Mouse (Mus musculus) limb, embryonic 11.5 days (tissue): ENCODE data around the gene Lmtk3. TPM values are rescaled to one million over a fixed set of nuclear protein-coding genes. Genes with fewer than 3 reads are reported as not detected.

ENCODE experiments used
- ATAC-seq: fragments of 200-750 bp; cut with Nextera tagmentation; 2 replicates; pipeline ENCODE4 v1.8.0; 2017; ENCODE audit warnings: low read depth; ENCODE audit not compliant: insufficient number of reproducible peaks, low FRiP score, low TSS enrichment
- DNase-seq: peaks from one replicate; pipeline ENCODE4 v3.0.0-alpha.2; 2015; ENCODE audit warnings: low spot score
- H3K27ac ChIP-seq: fragments of 300-500 bp; sonication (generic); replicated peaks from 2 replicates; pipeline ENCODE4 v1.5.1; 2014; ENCODE audit warnings: low read depth, mild to moderate bottlenecking, low read length
- H3K27me3 ChIP-seq: fragments of 300-500 bp; sonication (generic); 2 replicates; pipeline ENCODE4 v1.6.1; 2014; ENCODE audit warnings: mild to moderate bottlenecking, low read length, mixed read lengths; ENCODE audit not compliant: control insufficient read depth, insufficient read depth
- H3K36me3 ChIP-seq: fragments of 300-500 bp; sonication (generic); 2 replicates; pipeline ENCODE4 v1.6.1; 2014; ENCODE audit warnings: mild to moderate bottlenecking, low read length, moderate library complexity, mixed read lengths; ENCODE audit not compliant: control insufficient read depth, insufficient read depth
- H3K4me1 ChIP-seq: fragments of 300-500 bp; sonication (generic); 2 replicates; pipeline ENCODE4 v1.6.1; 2014; ENCODE audit warnings: low read length, mixed read lengths; ENCODE audit not compliant: control insufficient read depth, insufficient read depth
- H3K4me2 ChIP-seq: fragments of 300-500 bp; sonication (generic); 2 replicates; pipeline ENCODE4 v1.6.1; 2014; ENCODE audit warnings: low read depth, mild to moderate bottlenecking, moderate library complexity; ENCODE audit not compliant: severe bottlenecking
- H3K4me3 ChIP-seq: fragments of 300-500 bp; sonication (generic); 2 replicates; pipeline ENCODE4 v1.5.1; 2014; ENCODE audit warnings: low read depth, low read length
- H3K9ac ChIP-seq: fragments of 300-500 bp; sonication (generic); 2 replicates; pipeline ENCODE4 v1.6.1; 2014; ENCODE audit warnings: mild to moderate bottlenecking, low read length
- H3K9me3 ChIP-seq: fragments of 300-500 bp; sonication (generic); 2 replicates; pipeline ENCODE4 v1.6.1; 2016; ENCODE audit warnings: low read length; ENCODE audit not compliant: control insufficient read depth
- WGBS: fragments of 180-500 bp; shearing (Covaris S2); extraction: QIAGEN DNeasy Blood & Tissue Kit; methylation state at CpG from one replicate; pipeline ENCODE4 v1.1.7; 2014; 5-methylcytosine and 5-hydroxymethylcytosine counted together
- polyA plus RNA-seq: library from polyadenylated mRNA; unstranded; fragments of >200 nt; fragmentation: Nextera tagmentation; extraction: Ambion mirVana; gene quantifications from 2 replicates; pipeline ENCODE4 v1.2.1, GENCODE M21; 2014

Lmtk3 gene
- polyA plus RNA-seq, 1 experiment from 2014 or later = 3.6 TPM

DNA sequence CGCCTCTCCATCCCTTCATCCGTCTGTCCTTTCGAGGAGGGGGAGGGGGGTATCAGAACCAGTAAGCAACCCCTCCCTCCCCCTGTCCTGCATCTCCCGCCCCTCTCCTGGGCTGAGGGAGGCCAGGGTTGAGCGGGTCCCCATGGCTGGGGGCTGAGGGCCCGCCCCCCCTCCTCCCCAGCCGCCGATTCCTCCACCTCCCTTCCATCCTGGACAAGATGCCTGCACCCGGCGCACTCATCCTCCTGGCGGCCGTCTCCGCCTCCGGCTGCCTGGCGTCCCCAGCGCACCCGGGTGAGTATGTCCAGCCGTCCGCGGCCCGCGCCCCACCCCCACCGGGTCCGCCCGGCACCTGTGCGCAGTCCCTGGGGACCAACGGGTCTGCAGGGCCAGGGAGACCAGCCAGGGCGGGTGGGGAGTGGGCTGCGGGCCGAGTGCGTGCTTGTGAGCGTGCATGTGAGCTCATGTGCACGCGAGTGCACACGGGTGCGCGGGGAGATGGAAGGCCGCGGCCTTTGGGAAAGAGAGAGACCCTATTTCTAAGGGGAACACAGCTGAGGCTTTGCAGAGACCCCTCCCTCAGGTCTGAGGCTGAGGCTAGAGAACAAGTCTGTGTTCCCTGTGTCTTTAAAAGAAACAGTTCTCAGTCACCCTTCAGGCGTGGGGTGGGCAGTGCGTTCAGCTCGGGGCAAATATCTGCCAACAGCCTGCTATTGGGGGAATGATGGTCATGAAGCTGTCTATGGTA is 2.0 kb downstream of the Lmtk3 start:
- H3K4me3 ChIP-seq = peak overlapping the region; percentile 96
- no peaks in the 10 kb centered on the region for H3K9me3 ChIP-seq
- 0% methylated on average over 38 of the region's 42 CpGs for WGBS
- peak overlapping the region; percentile 90 for H3K4me2 ChIP-seq
- no peaks in the 10 kb centered on the region for H3K36me3 ChIP-seq
- 0 out of 2 replicates have a peak, but pooled peaks cover 2% of the 10 kb centered on the region for H3K27me3 ChIP-seq
- peak overlapping the region; percentile 72 for H3K9ac ChIP-seq
- ATAC-seq (peak; percentile 28; the same call in 1 of the 2 replicates), DNase-seq (peak; percentile 65)
- peaks cover 23% of the 10 kb centered on the region for H3K4me1 ChIP-seq
- peak overlapping the region; percentile 70 for H3K27ac ChIP-seq

DNA sequence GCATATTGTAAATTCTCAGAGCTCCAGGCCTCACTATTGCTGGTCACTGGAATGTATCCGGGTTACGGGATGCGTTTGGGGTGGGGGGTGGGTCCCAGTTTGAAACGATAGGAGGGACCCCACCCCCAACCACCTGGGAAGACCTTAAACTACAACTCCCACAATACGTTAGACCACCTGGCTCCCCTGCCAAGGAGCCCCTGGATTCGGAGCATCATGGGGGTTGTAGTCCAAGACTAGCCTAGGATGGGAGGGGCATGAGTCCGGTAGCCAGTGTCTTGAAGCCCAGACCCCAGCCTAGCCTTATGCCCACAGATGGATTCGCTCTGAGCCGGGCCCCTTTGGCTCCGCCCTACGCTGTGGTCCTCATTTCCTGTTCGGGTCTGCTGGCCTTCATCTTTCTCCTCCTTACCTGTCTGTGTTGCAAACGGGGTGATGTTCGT is 2.6 kb downstream of the Lmtk3 start:
- Histone ChIP-seq H3K4me3 (peak overlapping the region; percentile 96), H3K9ac (peak overlapping the region; percentile 72), H3K27me3 (0 out of 2 replicates have a peak, but pooled peaks cover 2% of the 10 kb centered on the region), H3K36me3 (no peaks in the 10 kb centered on the region), H3K4me2 (peak overlapping the region; percentile 90), H3K4me1 (peaks cover 23% of the 10 kb centered on the region), H3K27ac (peak overlapping the region; percentile 70), H3K9me3 (no peaks in the 10 kb centered on the region)
- ATAC-seq (peak; percentile 84), DNase-seq (peak; percentile 86)
- WGBS = under 1% methylated on average over 14 of the region's 14 CpGs

DNA sequence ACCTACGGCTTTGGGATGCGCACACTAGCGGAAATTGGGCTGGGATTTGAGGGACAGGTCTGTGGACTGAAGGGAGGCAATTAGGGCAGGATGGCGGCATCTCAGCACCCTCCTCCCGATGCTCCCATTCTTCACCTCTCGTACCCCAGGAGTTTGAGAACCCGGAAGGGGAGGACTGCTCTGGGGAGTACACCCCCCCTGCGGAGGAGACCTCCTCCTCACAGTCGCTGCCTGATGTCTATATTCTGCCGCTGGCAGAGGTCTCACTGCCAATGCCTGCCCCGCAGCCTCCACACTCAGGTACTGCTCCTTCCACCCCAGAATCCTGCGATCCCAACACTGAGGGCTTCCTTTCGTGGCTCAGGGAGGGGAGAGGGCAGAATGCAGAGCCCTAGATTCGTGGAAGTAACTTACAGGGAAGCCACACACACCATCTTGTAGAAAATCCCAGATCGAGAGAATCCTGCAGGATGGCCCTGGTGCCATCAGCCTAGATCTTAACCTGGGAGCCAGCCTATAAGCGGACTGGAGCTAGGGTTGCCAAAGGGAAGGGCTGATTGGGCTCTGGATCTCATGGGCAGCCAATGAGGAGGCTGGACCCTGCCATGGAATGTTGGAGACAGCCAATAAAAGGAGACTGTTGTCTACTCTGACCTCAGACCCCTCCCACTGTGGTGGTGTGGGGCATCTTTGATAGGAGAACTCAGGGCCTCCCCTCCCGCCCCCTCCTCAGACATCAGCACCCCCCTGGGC is 3.3 kb downstream of the Lmtk3 start:
- Histone ChIP-seq H3K4me1 (peaks cover 23% of the 10 kb centered on the region), H3K27me3 (0 out of 2 replicates have a peak, but pooled peaks cover 2% of the 10 kb centered on the region), H3K27ac (0 out of 2 replicates have a peak overlapping the region, but pooled peaks have one; percentile 10), H3K36me3 (no peaks in the 10 kb centered on the region), H3K9me3 (no peaks in the 10 kb centered on the region), H3K4me3 (peak overlapping the region; percentile 96), H3K9ac (peak overlapping the region; percentile 52), H3K4me2 (peak overlapping the region; percentile 90)
- peak; percentile 73 for DNase-seq
- WGBS = 7% methylated on average over 17 of the region's 17 CpGs
- ATAC-seq = peak; percentile 29; the same call in 1 of the 2 replicates

DNA sequence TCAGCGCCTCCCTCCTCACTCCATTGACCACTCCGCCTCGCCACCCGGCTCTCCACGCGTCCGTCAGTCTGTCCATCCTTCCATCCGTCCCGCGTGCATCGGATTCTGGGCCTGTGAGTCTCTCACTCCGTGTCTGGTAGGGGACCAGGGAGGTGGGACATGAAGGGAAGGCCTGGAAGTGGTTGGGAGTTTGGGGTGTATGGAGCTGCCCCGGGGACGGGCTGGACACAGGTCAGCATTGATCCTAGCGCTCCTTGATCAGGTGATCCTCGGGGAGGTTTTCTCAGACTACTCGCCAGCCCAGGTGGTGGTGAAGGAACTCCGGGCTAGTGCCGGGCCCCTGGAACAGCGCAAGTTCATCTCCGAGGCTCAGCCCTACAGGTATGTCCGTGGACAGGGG is 4.1 kb downstream of the Lmtk3 start:
- 83% methylated on average over 22 of the region's 22 CpGs for WGBS
- Histone ChIP-seq H3K36me3 (no peaks in the 10 kb centered on the region), H3K27ac (no peak overlapping the region), H3K9ac (no peak overlapping the region; the same call in 1 of the 2 replicates), H3K4me3 (no peak overlapping the region), H3K9me3 (no peaks in the 10 kb centered on the region), H3K4me1 (peaks cover 23% of the 10 kb centered on the region), H3K4me2 (peak overlapping the region; percentile 90; the same call in 1 of the 2 replicates), H3K27me3 (0 out of 2 replicates have a peak, but pooled peaks cover 2% of the 10 kb centered on the region)
- no peak for ATAC-seq
- no peak for DNase-seq

DNA sequence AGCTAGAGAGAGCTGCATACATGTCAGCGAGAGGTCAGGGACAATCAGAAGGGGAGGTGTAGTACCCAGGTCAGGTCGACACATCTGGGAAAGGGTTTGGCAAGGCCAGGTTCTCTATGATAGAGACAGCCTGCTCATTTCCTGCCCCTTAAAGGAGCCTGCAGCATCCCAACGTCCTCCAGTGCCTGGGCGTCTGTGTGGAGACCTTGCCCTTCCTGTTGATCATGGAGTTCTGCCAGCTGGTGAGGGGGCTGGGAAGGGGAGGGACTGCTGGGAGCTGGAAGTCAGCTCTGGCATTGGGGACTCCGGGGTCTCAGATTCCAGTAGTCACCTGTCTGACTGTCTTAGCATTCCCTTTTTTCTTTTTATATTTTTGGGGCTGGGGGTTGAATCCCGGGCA is 7.2 kb downstream of the Lmtk3 start:
- Histone ChIP-seq H3K4me1 (peaks cover 12% of the 10 kb centered on the region), H3K4me2 (no peak overlapping the region), H3K36me3 (peaks cover 5% of the 10 kb centered on the region), H3K9me3 (no peaks in the 10 kb centered on the region), H3K9ac (no peak overlapping the region), H3K27me3 (no peaks in the 10 kb centered on the region), H3K27ac (no peak overlapping the region), H3K4me3 (no peak overlapping the region)
- DNase-seq = no peak
- WGBS = 79% methylated on average over 6 of the region's 6 CpGs
- no peak for ATAC-seq

DNA sequence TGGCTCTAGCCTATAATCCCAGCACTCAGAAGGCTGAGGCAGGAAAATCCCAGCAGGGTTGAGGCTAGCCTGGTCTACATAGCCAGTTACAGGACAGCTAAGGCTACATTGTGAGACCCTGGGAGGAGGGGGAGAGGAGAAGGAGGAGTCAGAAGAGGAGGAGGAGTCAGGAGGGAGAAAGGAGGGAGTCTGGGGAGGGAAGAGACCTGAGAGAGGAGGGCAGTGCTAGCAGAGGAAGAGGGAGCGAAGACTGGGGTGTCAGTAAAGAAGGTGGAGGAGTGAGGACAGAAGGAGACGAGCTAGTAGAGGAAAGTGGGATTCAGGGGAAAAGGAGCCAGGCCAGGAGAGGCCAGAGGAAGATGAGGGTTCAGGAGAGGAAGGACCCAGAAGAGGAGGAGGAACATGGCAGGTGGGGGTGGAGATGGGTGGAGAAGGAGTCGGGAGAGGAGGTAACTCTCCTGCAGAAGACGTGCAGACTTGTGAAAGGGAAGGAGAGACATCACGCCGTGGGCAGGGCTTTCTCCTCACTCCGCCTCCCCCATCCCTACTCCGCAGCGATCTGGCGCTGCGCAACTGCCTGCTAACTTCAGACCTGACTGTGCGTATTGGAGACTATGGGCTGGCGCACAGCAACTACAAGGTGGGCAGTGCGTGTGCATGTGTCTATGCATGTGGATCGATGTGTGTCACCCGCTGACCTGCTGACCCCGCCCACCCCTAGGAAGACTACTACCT is 8.4 kb downstream of the Lmtk3 start:
- peaks cover 6% of the 10 kb centered on the region for H3K4me1 ChIP-seq
- WGBS = 76% methylated on average over 17 of the region's 17 CpGs
- ATAC-seq (peak; percentile 31; the same call in 1 of the 2 replicates), DNase-seq (no peak)
- no peak overlapping the region for H3K4me3 ChIP-seq
- H3K27ac ChIP-seq = no peak overlapping the region
- no peak overlapping the region for H3K9ac ChIP-seq
- H3K27me3 ChIP-seq = peaks cover 2% of the 10 kb centered on the region
- no peaks in the 10 kb centered on the region for H3K9me3 ChIP-seq
- peaks cover 5% of the 10 kb centered on the region for H3K36me3 ChIP-seq
- no peak overlapping the region for H3K4me2 ChIP-seq

DNA sequence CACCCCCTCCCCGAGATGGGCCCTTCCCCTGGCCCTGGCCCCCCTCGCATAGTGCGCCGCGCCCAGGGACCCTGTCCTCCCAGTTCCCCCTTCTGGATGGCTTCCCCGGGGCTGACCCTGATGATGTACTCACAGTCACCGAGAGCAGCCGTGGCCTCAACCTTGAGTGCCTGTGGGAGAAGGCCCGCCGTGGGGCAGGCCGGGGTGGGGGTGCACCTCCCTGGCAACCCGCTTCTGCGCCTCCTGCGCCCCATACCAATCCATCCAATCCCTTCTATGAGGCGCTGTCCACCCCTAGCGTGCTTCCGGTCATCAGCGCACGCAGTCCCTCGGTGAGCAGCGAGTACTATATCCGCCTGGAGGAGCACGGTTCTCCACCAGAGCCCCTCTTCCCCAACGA is 9.7 kb downstream of the Lmtk3 start:
- H3K27me3 ChIP-seq = peaks cover 10% of the 10 kb centered on the region
- peaks cover 5% of the 10 kb centered on the region for H3K36me3 ChIP-seq
- 82% methylated on average over 24 of the region's 24 CpGs for WGBS

More for the DNA sequence above, 9.7 kb downstream of the Lmtk3 start:
- Histone ChIP-seq H3K4me3 (no peak overlapping the region), H3K27ac (no peak overlapping the region), H3K4me2 (no peak overlapping the region), H3K9me3 (no peaks in the 10 kb centered on the region), H3K9ac (no peak overlapping the region), H3K4me1 (peaks cover 7% of the 10 kb centered on the region; the same call in 1 of the 2 replicates)
- no peak for DNase-seq
- no peak for ATAC-seq
